Mouse (Mus musculus) kidney, embryonic 15.5 days (tissue): ENCODE results near the gene Dab2ip. TPM values are rescaled to one million over a fixed set of nuclear protein-coding genes. Genes with fewer than 3 reads are reported as not detected.

ENCODE experiments used
- ATAC-seq: fragments of 200-750 bp; cut with Nextera tagmentation; replicated peaks from 2 replicates; pipeline ENCODE4 v1.8.0; 2017; ENCODE audit warnings: moderate TSS enrichment; ENCODE audit not compliant: low FRiP score
- H3K27ac ChIP-seq: fragments of 300-500 bp; sonication (generic); 2 replicates; pipeline ENCODE4 v1.5.1; 2015; ENCODE audit warnings: mild to moderate bottlenecking, inconsistent platforms
- H3K27me3 ChIP-seq: fragments of 300-500 bp; sonication (generic); 2 replicates; pipeline ENCODE4 v1.6.1; 2015; ENCODE audit warnings: inconsistent platforms
- H3K36me3 ChIP-seq: fragments of 300-500 bp; sonication (generic); 2 replicates; pipeline ENCODE4 v1.6.1; 2015; ENCODE audit warnings: inconsistent platforms
- H3K4me1 ChIP-seq: fragments of 300-500 bp; sonication (generic); 2 replicates; pipeline ENCODE4 v1.6.1; 2015; ENCODE audit warnings: inconsistent platforms
- H3K4me2 ChIP-seq: fragments of 300-500 bp; sonication (generic); 2 replicates; pipeline ENCODE4 v1.6.1; 2015; ENCODE audit warnings: moderate library complexity, mild to moderate bottlenecking, inconsistent platforms
- H3K4me3 ChIP-seq: fragments of 300-500 bp; sonication (generic); replicated peaks from 2 replicates; pipeline ENCODE4 v1.5.1; 2015; ENCODE audit warnings: mild to moderate bottlenecking, inconsistent platforms
- H3K9ac ChIP-seq: fragments of 300-500 bp; sonication (generic); 2 replicates; pipeline ENCODE4 v1.6.1; 2015; ENCODE audit warnings: mild to moderate bottlenecking, inconsistent platforms
- H3K9me3 ChIP-seq: fragments of 300-500 bp; sonication (generic); replicated peaks from 2 replicates; pipeline ENCODE4 v1.6.1; 2016; ENCODE audit warnings: inconsistent platforms
- WGBS: fragments of 180-500 bp; shearing (Covaris S2); methylation state at CpG from one replicate; pipeline ENCODE4 v1.1.7; 2015; ENCODE audit warnings: mixed read lengths; 5-methylcytosine and 5-hydroxymethylcytosine counted together
- polyA plus RNA-seq: library from polyadenylated mRNA; unstranded; fragments of >200 nt; fragmentation: Nextera tagmentation; extraction: Ambion mirVana; gene quantifications from 2 replicates; pipeline ENCODE4 v1.2.1, GENCODE M21; 2015

Gene Dab2ip
- polyA plus RNA-seq, 1 experiment from 2014 or later = 37.5 TPM

- 85% methylated on average over 6 of the region's 6 CpGs for WGBS
- no peak overlapping the region for H3K27ac ChIP-seq
- no peaks in the 10 kb centered on the region for H3K27me3 ChIP-seq
- no peak overlapping the region for H3K4me2 ChIP-seq
- no peak overlapping the region for H3K9ac ChIP-seq
- no peaks in the 10 kb centered on the region for H3K9me3 ChIP-seq
- no peak overlapping the region for H3K4me3 ChIP-seq
- no peak for ATAC-seq
- no peaks in the 10 kb centered on the region for H3K36me3 ChIP-seq
- H3K4me1 ChIP-seq = peaks cover 1% of the 10 kb centered on the region
These were observed 7.2 kb downstream of the Dab2ip start for GRCm38 (mm10) chr2:35565051-35565836.

GRCm38 (mm10) chr2:35566957-35567693, 9.1 kb downstream of the Dab2ip start:
- H3K4me3 ChIP-seq = no peak overlapping the region
- H3K9ac ChIP-seq = no peak overlapping the region
- no peak for ATAC-seq
- WGBS = 80% methylated on average over 11 of the region's 11 CpGs
- no peaks in the 10 kb centered on the region for H3K4me1 ChIP-seq
- no peak overlapping the region for H3K27ac ChIP-seq
- no peaks in the 10 kb centered on the region for H3K36me3 ChIP-seq
- H3K27me3 ChIP-seq = no peaks in the 10 kb centered on the region
- H3K9me3 ChIP-seq = no peaks in the 10 kb centered on the region
- H3K4me2 ChIP-seq = no peak overlapping the region

GRCm38 (mm10) chr2:35567694-35568149, 9.7 kb downstream of the Dab2ip start:
- no peak overlapping the region for H3K4me3 ChIP-seq
- WGBS = 88% methylated on average over 4 of the region's 4 CpGs
- H3K9ac ChIP-seq = no peak overlapping the region
- H3K4me2 ChIP-seq = no peak overlapping the region
- H3K27ac ChIP-seq = no peak overlapping the region
- H3K27me3 ChIP-seq = no peaks in the 10 kb centered on the region
- H3K36me3 ChIP-seq = no peaks in the 10 kb centered on the region
- no peaks in the 10 kb centered on the region for H3K4me1 ChIP-seq
- no peak for ATAC-seq
- no peaks in the 10 kb centered on the region for H3K9me3 ChIP-seq

GRCm38 (mm10) chr2:35570743-35571142, 12.7 kb downstream of the Dab2ip start:
- H3K4me3 ChIP-seq = no peak overlapping the region
- ATAC-seq = no peak
- H3K4me2 ChIP-seq = no peak overlapping the region
- no peaks in the 10 kb centered on the region for H3K9me3 ChIP-seq
- 83% methylated on average over 4 of the region's 4 CpGs for WGBS
- no peak overlapping the region for H3K9ac ChIP-seq
- no peaks in the 10 kb centered on the region for H3K27me3 ChIP-seq
- H3K36me3 ChIP-seq = no peaks in the 10 kb centered on the region
- H3K4me1 ChIP-seq = no peaks in the 10 kb centered on the region
- no peak overlapping the region for H3K27ac ChIP-seq

GRCm38 (mm10) chr2:35574643-35575042, 16.6 kb downstream of the Dab2ip start:
- no peaks in the 10 kb centered on the region for H3K9me3 ChIP-seq
- H3K9ac ChIP-seq = no peak overlapping the region
- no peaks in the 10 kb centered on the region for H3K4me1 ChIP-seq
- WGBS = 42% methylated on average over 1 of the region's 1 CpGs
- no peak overlapping the region for H3K4me3 ChIP-seq
- no peak overlapping the region for H3K4me2 ChIP-seq
- ATAC-seq = no peak
- no peaks in the 10 kb centered on the region for H3K36me3 ChIP-seq
- peaks cover 12% of the 10 kb centered on the region for H3K27me3 ChIP-seq
- H3K27ac ChIP-seq = no peak overlapping the region

GRCm38 (mm10) chr2:35576675-35577074, 18.6 kb downstream of the Dab2ip start:
- Histone ChIP-seq H3K9me3 (no peaks in the 10 kb centered on the region), H3K9ac (no peak overlapping the region), H3K27ac (no peak overlapping the region), H3K4me2 (no peak overlapping the region), H3K36me3 (no peaks in the 10 kb centered on the region), H3K4me3 (no peak overlapping the region), H3K27me3 (peaks cover 30% of the 10 kb centered on the region), H3K4me1 (peaks cover 9% of the 10 kb centered on the region)
- ATAC-seq = no peak
- 89% methylated on average over 3 of the region's 3 CpGs for WGBS

GRCm38 (mm10) chr2:35580111-35580510, 22.0 kb downstream of the Dab2ip start:
- Histone ChIP-seq H3K9ac (no peak overlapping the region), H3K27me3 (peaks cover 48% of the 10 kb centered on the region), H3K4me3 (no peak overlapping the region), H3K36me3 (no peaks in the 10 kb centered on the region), H3K4me2 (no peak overlapping the region), H3K9me3 (no peaks in the 10 kb centered on the region), H3K4me1 (peaks cover 30% of the 10 kb centered on the region), H3K27ac (no peak overlapping the region)
- no peak for ATAC-seq
- WGBS = 55% methylated on average over 4 of the region's 4 CpGs

- H3K36me3 ChIP-seq = no peaks in the 10 kb centered on the region
- WGBS = under 1% methylated on average over 76 of the region's 76 CpGs
- ATAC-seq = peak; percentile 67
- peak overlapping the region; percentile 79 for H3K9ac ChIP-seq
- peak overlapping the region; percentile 84 for H3K27ac ChIP-seq
- H3K27me3 ChIP-seq = peaks cover 53% of the 10 kb centered on the region
- peaks cover 30% of the 10 kb centered on the region for H3K4me1 ChIP-seq
- H3K4me2 ChIP-seq = peak overlapping the region; percentile 93
- H3K4me3 ChIP-seq = peak overlapping the region; percentile 60
- no peaks in the 10 kb centered on the region for H3K9me3 ChIP-seq
These were observed 23.7 kb downstream of the Dab2ip start for GRCm38 (mm10) chr2:35581501-35582340.

- peaks cover 32% of the 10 kb centered on the region for H3K4me1 ChIP-seq
- peak; percentile 80 for ATAC-seq
- 0% methylated on average over 44 of the region's 46 CpGs for WGBS
- peak overlapping the region; percentile 93 for H3K4me2 ChIP-seq
- peaks cover 54% of the 10 kb centered on the region for H3K27me3 ChIP-seq
- H3K27ac ChIP-seq = peak overlapping the region; percentile 84
- peak overlapping the region; percentile 79 for H3K9ac ChIP-seq
- no peaks in the 10 kb centered on the region for H3K9me3 ChIP-seq
- H3K36me3 ChIP-seq = no peaks in the 10 kb centered on the region
- peak overlapping the region; percentile 60 for H3K4me3 ChIP-seq
These were observed 24.4 kb downstream of the Dab2ip start for GRCm38 (mm10) chr2:35582341-35582941.

- Histone ChIP-seq H3K27ac (no peak overlapping the region), H3K9ac (no peak overlapping the region), H3K4me3 (peak overlapping the region; percentile 60), H3K36me3 (no peaks in the 10 kb centered on the region), H3K4me1 (peaks cover 40% of the 10 kb centered on the region), H3K9me3 (no peaks in the 10 kb centered on the region), H3K4me2 (peak overlapping the region; percentile 93), H3K27me3 (peaks cover 50% of the 10 kb centered on the region)
- ATAC-seq = no peak
- WGBS = 59% methylated on average over 5 of the region's 5 CpGs
These were observed 25.3 kb downstream of the Dab2ip start for GRCm38 (mm10) chr2:35583406-35583805.

- H3K4me1 ChIP-seq = peaks cover 45% of the 10 kb centered on the region
- H3K27me3 ChIP-seq = peaks cover 47% of the 10 kb centered on the region
- no peak overlapping the region for H3K4me2 ChIP-seq
- H3K9me3 ChIP-seq = no peaks in the 10 kb centered on the region
- H3K27ac ChIP-seq = no peak overlapping the region
- H3K9ac ChIP-seq = no peak overlapping the region
- 83% methylated on average over 3 of the region's 3 CpGs for WGBS
- H3K4me3 ChIP-seq = no peak overlapping the region
- no peak for ATAC-seq
- H3K36me3 ChIP-seq = no peaks in the 10 kb centered on the region
These were observed 25.9 kb downstream of the Dab2ip start for GRCm38 (mm10) chr2:35584011-35584410.
